Mouse (Mus musculus): ENCODE results near the gene Lpin2.

Lpin2 gene

GRCm38 (mm10) chr17:71202136-71202535 lies 19.8 kb downstream of the Lpin2 start:
- DNase-seq (ENCODE audit: low read depth in 2 of 2, low spot score in 2 of 2): no peak

DNA sequence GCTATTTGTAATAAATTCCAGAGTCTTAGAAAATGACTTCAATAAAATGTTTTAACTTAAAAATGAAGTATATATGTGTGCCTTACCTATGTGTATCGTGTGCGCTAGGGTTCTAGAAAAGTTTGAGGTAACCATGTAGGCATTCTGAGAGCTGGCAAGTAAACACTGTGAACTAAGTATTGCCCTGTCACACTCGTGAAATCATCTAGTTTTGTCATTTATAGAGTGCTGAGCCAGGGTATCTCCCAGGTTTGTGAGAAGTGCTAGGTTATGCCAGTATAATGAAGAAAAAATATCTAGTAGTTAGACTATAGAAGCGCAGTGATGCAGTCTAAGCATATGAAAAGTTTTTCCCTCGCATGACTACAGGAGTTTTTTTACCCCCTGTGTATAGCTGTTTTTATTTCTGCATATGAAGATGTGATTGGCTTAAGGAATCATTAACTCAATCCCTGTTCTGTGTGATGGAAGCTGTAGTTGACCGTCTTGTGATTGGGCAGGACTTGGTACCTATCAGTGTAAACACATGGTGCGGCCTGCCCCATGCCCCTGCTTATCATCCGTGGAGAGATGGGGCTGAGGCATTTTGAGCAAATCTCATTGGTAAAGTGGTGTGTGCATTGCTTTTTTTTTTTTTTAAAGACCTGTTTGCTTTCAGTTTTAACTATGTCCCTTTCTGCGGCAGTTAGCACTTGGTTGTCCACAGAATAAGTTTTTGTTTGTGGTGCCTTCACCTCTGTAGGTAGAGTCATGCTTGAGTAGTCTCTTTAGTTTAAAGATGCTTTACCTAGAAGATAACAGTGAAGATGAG lies 21.8 kb downstream of the Lpin2 start:
- DNase-seq (ENCODE audit: low read depth in 2 of 2, low spot score in 2 of 2): no peak

- DNase-seq (ENCODE audit: low read depth in 2 of 2, low spot score in 2 of 2): no peak
These were observed 22.4 kb downstream of the Lpin2 start for GRCm38 (mm10) chr17:71204809-71205091.

DNA sequence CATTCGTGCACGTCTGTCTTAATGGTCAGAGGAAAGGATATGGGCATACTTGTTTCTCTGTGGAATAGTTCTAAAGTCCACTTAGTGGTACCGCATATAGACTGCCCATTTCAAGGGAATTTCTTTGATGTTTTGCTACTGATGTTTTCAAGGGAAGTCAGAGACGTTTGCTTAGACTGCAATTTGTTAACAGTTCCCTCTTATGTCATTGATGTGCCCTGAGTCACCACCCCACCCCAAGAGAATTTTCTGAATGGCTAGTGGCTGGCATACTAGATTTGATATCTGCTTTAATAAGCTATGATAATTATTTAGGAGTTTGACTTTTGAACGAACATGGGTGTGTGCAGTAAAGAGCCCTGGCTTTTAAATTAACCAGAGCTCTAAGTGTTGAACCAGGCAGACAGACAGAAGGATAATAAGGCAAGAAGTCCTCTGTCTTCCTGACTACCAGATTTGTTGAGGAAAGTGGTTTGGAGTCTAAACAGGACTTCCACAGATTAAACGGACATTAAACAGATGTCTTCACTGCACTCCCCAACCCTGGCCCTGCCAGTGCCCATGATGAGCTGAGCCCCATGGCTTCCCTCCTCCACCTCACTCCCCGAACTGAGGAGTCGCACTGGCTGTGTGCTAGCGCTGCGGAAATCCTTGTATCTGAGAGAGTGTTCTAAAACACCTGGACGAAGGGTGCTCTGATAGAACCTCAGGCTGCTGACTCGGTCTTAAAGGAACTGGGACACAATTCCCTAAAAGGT lies 24.0 kb downstream of the Lpin2 start:
- no peak for DNase-seq (ENCODE audit: low read depth in 2 of 2, low spot score in 2 of 2)

GRCm38 (mm10) chr17:71207268-71207667 lies 24.9 kb downstream of the Lpin2 start:
- no peak for DNase-seq (ENCODE audit: low read depth in 2 of 2, low spot score in 2 of 2)

GRCm38 (mm10) chr17:71208376-71208775 lies 26.0 kb downstream of the Lpin2 start:
- no peak for DNase-seq (ENCODE audit: low read depth in 2 of 2, low spot score in 2 of 2)

GRCm38 (mm10) chr17:71208921-71209320 lies 26.6 kb downstream of the Lpin2 start:
- DNase-seq (ENCODE audit: low read depth in 2 of 2, low spot score in 2 of 2): no peak

DNA sequence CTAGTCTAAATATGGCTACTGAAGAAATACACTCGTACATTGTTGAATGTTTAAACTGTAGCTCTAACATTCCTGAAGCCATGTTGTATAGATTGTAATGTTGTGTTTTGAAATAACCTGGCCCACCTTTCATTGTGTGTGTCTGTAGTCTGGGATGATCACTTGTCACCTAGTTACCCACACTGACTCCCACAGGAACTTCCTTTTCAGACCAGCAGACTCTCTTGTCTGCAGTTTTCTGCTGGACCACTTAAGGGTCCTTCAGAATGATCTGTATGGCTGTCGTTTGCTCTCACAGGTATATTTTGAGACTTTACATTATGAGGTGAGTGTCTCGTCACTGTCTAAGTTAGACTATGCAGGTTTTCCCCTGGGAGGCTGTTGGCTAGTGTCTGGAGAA lies 27.6 kb downstream of the Lpin2 start:
- DNase-seq (ENCODE audit: low read depth in 2 of 2, low spot score in 2 of 2): no peak

- DNase-seq (ENCODE audit: low read depth in 2 of 2, low spot score in 2 of 2): no peak
These were observed 29.7 kb downstream of the Lpin2 start for GRCm38 (mm10) chr17:71211962-71212646.

- no peak for DNase-seq (ENCODE audit: low read depth in 2 of 2, low spot score in 2 of 2)
These were observed 31.3 kb downstream of the Lpin2 start for GRCm38 (mm10) chr17:71213666-71214065.

DNA sequence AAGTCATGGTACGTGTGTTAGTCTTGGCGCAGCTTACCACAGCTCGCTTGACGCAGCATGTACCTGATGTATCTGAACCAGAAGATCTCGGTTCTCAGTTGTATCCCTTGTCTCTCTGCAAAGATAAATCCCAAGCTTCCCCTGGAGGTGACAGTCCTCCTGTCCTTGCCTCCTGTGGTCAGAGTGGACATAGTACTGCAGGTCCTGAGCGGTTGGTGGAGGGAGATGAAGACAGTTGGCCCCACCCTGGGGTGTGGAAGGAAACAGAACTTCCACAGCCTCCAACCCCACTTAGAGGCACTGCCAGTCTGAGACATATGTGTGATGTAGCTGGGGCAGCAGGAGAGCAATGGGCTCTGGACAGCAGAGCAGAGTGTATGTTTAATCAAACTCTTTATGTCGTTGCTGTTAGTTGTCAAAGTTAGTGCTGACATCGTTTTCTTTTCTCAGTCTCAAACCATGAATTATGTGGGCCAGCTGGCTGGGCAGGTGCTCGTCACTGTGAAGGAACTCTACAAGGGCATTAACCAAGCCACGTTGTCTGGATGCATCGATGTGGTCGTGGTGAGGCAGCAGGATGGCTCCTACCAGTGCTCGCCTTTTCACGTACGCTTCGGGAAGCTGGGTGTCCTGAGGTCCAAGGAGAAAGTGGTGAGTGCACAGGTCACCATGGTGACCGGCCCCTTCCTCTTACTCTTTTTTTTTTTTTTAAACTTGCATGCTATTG lies 32.3 kb downstream of the Lpin2 start:
- DNase-seq (ENCODE audit: low read depth in 2 of 2, low spot score in 2 of 2): no peak

GRCm38 (mm10) chr17:71215241-71215839 lies 33.0 kb downstream of the Lpin2 start:
- no peak for DNase-seq (ENCODE audit: low read depth in 2 of 2, low spot score in 2 of 2)

DNA sequence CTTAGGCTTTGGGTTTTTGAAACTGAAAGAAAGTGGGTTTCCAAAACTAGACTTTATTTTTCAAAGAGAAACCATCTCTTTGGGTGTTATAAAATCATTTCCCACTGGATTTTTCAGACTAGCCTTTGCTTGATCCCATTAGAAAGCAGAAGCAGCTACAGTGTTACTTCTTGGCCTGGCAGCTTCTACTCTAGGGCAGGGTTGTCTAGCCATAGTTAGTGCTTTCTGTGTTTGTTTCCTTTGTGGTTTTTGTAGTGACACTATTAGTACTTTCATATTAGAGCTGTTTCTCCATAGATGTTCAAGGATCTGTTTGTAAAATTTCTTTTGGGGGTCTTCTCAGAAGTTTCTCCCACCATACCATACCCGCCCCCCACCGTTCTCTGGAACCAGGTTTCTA lies 33.9 kb downstream of the Lpin2 start:
- no peak for DNase-seq (ENCODE audit: low read depth in 2 of 2, low spot score in 2 of 2)

GRCm38 (mm10) chr17:71217111-71217685 lies 34.8 kb downstream of the Lpin2 start:
- DNase-seq (ENCODE audit: low read depth in 2 of 2, low spot score in 2 of 2): no peak

GRCm38 (mm10) chr17:71221383-71221782 lies 39.0 kb downstream of the Lpin2 start:
- no peak for DNase-seq (ENCODE audit: low read depth in 2 of 2, low spot score in 2 of 2)

- DNase-seq (ENCODE audit: low read depth in 2 of 2, low spot score in 2 of 2): no peak
These were observed 41.3 kb downstream of the Lpin2 start for GRCm38 (mm10) chr17:71223676-71224075.

GRCm38 (mm10) chr17:71224521-71224920 lies 42.2 kb downstream of the Lpin2 start:
- DNase-seq (ENCODE audit: low read depth in 2 of 2, low spot score in 2 of 2): no peak

DNA sequence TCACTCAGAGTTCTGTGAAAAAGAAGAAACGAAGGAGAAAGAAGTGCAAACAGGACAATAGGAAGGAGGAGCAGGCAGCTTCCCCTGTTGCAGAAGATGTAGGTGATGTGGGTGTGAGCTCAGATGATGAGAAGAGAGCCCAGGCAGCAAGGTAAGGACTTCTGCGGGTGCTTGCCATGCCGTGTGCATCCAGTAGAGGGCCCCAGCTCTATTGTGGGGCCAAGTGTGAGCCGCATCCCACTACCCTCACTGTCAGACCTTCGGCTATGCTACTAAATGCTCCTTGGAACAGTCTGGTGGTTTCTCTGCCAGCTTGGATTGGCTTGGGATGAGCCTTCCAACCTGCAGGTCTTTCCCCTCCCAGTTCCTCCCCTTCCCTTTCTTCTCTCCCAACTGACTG lies 42.7 kb downstream of the Lpin2 start:
- peak in 1 of 2 experiments; percentile 9 for DNase-seq (ENCODE audit: low read depth in 2 of 2, low spot score in 2 of 2)

GRCm38 (mm10) chr17:71227128-71227895 lies 45.0 kb downstream of the Lpin2 start:
- DNase-seq (ENCODE audit: low read depth in 2 of 2, low spot score in 2 of 2): no peak

GRCm38 (mm10) chr17:71228651-71229050 lies 46.3 kb downstream of the Lpin2 start:
- DNase-seq (ENCODE audit: low read depth in 2 of 2, low spot score in 2 of 2): no peak
